Mouse (Mus musculus): ENCODE measurements around the gene Naif1.

GRCm38 (mm10) chr2:32495185-32495726, 45.0 kb downstream of the Naif1 start:
- no peak for TF ChIP-seq POLR2A (IDR thresholded peaks at IDR 0.05; ENCODE audit: borderline replicate concordance, low read depth, low read length)
- no peak for TF ChIP-seq CTCF (IDR thresholded peaks at IDR 0.05; ENCODE audit: low read depth, low read length)
